19 mouse cellular contexts compared by ENCODE assay signal in genomic region chr19:25401521-25401920, GRCm38 (mm10).
DNase-seq lines count a peak whose midpoint lies in the region; ATAC-seq and TF ChIP-seq lines count a peak whose summit lies in the region.
"Had no signal": no experiment of that assay in that cellular context is flagged by ENCODE, and none has a peak within 500 bp of the region (broad histone marks: within the 10 kb centered on the region; RNA-seq: fewer than 3 reads in every experiment).

No protein-coding gene starts in this region.

- no peak overlapping the region for H3K9ac ChIP-seq in heart, embryonic 12.5 days
- no peak overlapping the region for H3K9ac ChIP-seq in midbrain, embryonic 14.5 days (replicated peaks; ENCODE audit: low read length)
- no peak overlapping the region for H3K9ac ChIP-seq in limb, embryonic 13.5 days
- no peak overlapping the region for H3K9ac ChIP-seq in stomach, postnatal 0 days (ENCODE audit: low read length)
- H3K9ac ChIP-seq: liver, embryonic 12.5 days had no signal

- H3K36me3 ChIP-seq in heart, embryonic 12.5 days = no peaks in the 10 kb centered on the region; the same call in 1 of the 2 replicates
- H3K36me3 ChIP-seq in midbrain, embryonic 10.5 days = no peaks in the 10 kb centered on the region
- H3K36me3 ChIP-seq in midbrain, embryonic 14.5 days (ENCODE audit: control insufficient read depth, insufficient read depth, low read length) = no peaks in the 10 kb centered on the region
- no peaks in the 10 kb centered on the region for H3K36me3 ChIP-seq in limb, embryonic 13.5 days
- H3K36me3 ChIP-seq in stomach, postnatal 0 days (ENCODE audit: control insufficient read depth, insufficient read depth, low read length) = no peaks in the 10 kb centered on the region
- H3K36me3 ChIP-seq: forebrain, embryonic 10.5 days; liver, embryonic 12.5 days had no signal

- WGBS in heart, embryonic 12.5 days = 75% methylated on average over 8 of the region's 8 CpGs
- 73% methylated on average over 8 of the region's 8 CpGs for WGBS in midbrain, embryonic 10.5 days
- 35% methylated on average over 8 of the region's 8 CpGs for WGBS in midbrain, embryonic 14.5 days
- 55% methylated on average over 8 of the region's 8 CpGs for WGBS in limb, embryonic 13.5 days
- WGBS in stomach, postnatal 0 days = 71% methylated on average over 8 of the region's 8 CpGs

- H3K4me2 ChIP-seq in heart, embryonic 12.5 days = no peak overlapping the region
- H3K4me2 ChIP-seq in midbrain, embryonic 14.5 days (ENCODE audit: low read length) = no peak overlapping the region
- no peak overlapping the region for H3K4me2 ChIP-seq in limb, embryonic 13.5 days (replicated peaks)
- H3K4me2 ChIP-seq in stomach, postnatal 0 days (replicated peaks; ENCODE audit: low read depth) = no peak overlapping the region
- H3K4me2 ChIP-seq: liver, embryonic 12.5 days had no signal

- no peak for ATAC-seq in heart, embryonic 12.5 days (ENCODE audit: insufficient number of reproducible peaks, low FRiP score)
- no peak for ATAC-seq in midbrain, embryonic 14.5 days (ENCODE audit: low FRiP score, low TSS enrichment)
- no peak for ATAC-seq in limb, embryonic 13.5 days (ENCODE audit: low FRiP score, low read depth)
- ATAC-seq in stomach, postnatal 0 days (ENCODE audit: low FRiP score, low TSS enrichment) = no peak
- ATAC-seq: liver, embryonic 12.5 days had no signal

- peak overlapping the region; percentile 91 for H3K27ac ChIP-seq in heart, embryonic 12.5 days (ENCODE audit: poor library complexity, severe bottlenecking)
- peak overlapping the region; percentile 74; the same call in 1 of the 2 replicates for H3K27ac ChIP-seq in midbrain, embryonic 10.5 days (replicated peaks)
- H3K27ac ChIP-seq in midbrain, embryonic 14.5 days (replicated peaks; ENCODE audit: low read depth, low read length) = no peak overlapping the region
- peak overlapping the region; percentile 91 for H3K27ac ChIP-seq in limb, embryonic 13.5 days
- peak overlapping the region; percentile 85 for H3K27ac ChIP-seq in stomach, postnatal 0 days (replicated peaks)
- H3K27ac ChIP-seq: liver, embryonic 12.5 days had no signal

- intact Hi-C loops in heart, postnatal 25 days (cut with DNase I) = no loop called here

- DNase-seq in heart, postnatal 25 days (ENCODE audit: low spot score) = no peak
- no peak for DNase-seq in midbrain, embryonic 10.5 days (ENCODE audit: low spot score)
- no peak for DNase-seq in midbrain, embryonic 14.5 days
- DNase-seq in stomach, postnatal 0 days (ENCODE audit: low spot score) = no peak
- no peak for DNase-seq in left cerebral cortex, adult 18-20 months (ENCODE audit: low spot score in 2 of 2)
- DNase-seq: adrenal gland, adult 8-10 months; cerebellum, postnatal 14 days; gastrocnemius, postnatal 25 days; heart, postnatal 14 days; kidney, adult 18-20 months; kidney, postnatal 14 days; lung, adult 2 months; right cerebral cortex, postnatal 4 days; thymus, postnatal 25 days had no signal

- TF ChIP-seq CTCF in stomach, postnatal 0 days (IDR thresholded peaks at IDR 0.05; ENCODE audit: low read depth) = no peak

- H3K27me3 ChIP-seq in heart, embryonic 12.5 days (replicated peaks) = no peaks in the 10 kb centered on the region
- H3K27me3 ChIP-seq in midbrain, embryonic 10.5 days (ENCODE audit: low read depth, poor library complexity, severe bottlenecking) = peaks cover 43% of the 10 kb centered on the region; the same call in 1 of the 2 replicates
- peaks cover 15% of the 10 kb centered on the region for H3K27me3 ChIP-seq in midbrain, embryonic 14.5 days (ENCODE audit: control insufficient read depth, insufficient read depth, low read length)
- no peaks in the 10 kb centered on the region for H3K27me3 ChIP-seq in limb, embryonic 13.5 days
- no peaks in the 10 kb centered on the region for H3K27me3 ChIP-seq in stomach, postnatal 0 days (ENCODE audit: control insufficient read depth, insufficient read depth, low read length)

- H3K9me3 ChIP-seq in heart, embryonic 12.5 days (replicated peaks) = no peaks in the 10 kb centered on the region
- H3K9me3 ChIP-seq in midbrain, embryonic 10.5 days (replicated peaks) = no peaks in the 10 kb centered on the region
- no peaks in the 10 kb centered on the region for H3K9me3 ChIP-seq in midbrain, embryonic 14.5 days (ENCODE audit: control insufficient read depth, low read length)
- H3K9me3 ChIP-seq in limb, embryonic 13.5 days = peaks cover 2% of the 10 kb centered on the region; the same call in 1 of the 2 replicates
- no peaks in the 10 kb centered on the region for H3K9me3 ChIP-seq in stomach, postnatal 0 days (ENCODE audit: control insufficient read depth, low read length)
- H3K9me3 ChIP-seq: forebrain, embryonic 10.5 days; liver, embryonic 12.5 days; megakaryocyte, embryonic 14.5 days had no signal

- no peak overlapping the region for H3K4me3 ChIP-seq in heart, embryonic 12.5 days
- H3K4me3 ChIP-seq in midbrain, embryonic 10.5 days = no peak overlapping the region
- H3K4me3 ChIP-seq in midbrain, embryonic 14.5 days (replicated peaks; ENCODE audit: low read depth, low read length) = no peak overlapping the region
- no peak overlapping the region for H3K4me3 ChIP-seq in limb, embryonic 13.5 days
- no peak overlapping the region for H3K4me3 ChIP-seq in stomach, postnatal 0 days (ENCODE audit: low read depth, low read length)
- H3K4me3 ChIP-seq: forebrain, embryonic 10.5 days; liver, embryonic 12.5 days; megakaryocyte, embryonic 14.5 days had no signal

- no peak for TF ChIP-seq EP300 in stomach, postnatal 0 days (optimal IDR thresholded peaks at IDR 0.05)

- peaks cover 86% of the 10 kb centered on the region for H3K4me1 ChIP-seq in heart, embryonic 12.5 days (replicated peaks)
- H3K4me1 ChIP-seq in midbrain, embryonic 10.5 days = peaks cover 69% of the 10 kb centered on the region
- H3K4me1 ChIP-seq in midbrain, embryonic 14.5 days (ENCODE audit: control insufficient read depth, insufficient read depth, low read length) = peaks cover 31% of the 10 kb centered on the region
- H3K4me1 ChIP-seq in limb, embryonic 13.5 days = peaks cover 93% of the 10 kb centered on the region
- peaks cover 6% of the 10 kb centered on the region; the same call in 1 of the 2 replicates for H3K4me1 ChIP-seq in stomach, postnatal 0 days (replicated peaks; ENCODE audit: control insufficient read depth, insufficient read depth)
- H3K4me1 ChIP-seq: megakaryocyte, embryonic 14.5 days had no signal
